Mouse (Mus musculus): ENCODE data around the gene Kifc5b.
A peak's percentile ranks its signal among the peaks of the same experiment; 100 is the strongest.
"Not testable (repeated sequence)": the region's sequence is repeated elsewhere in the genome, so short reads cannot be mapped to it uniquely, and the experiment has no call there.

Kifc5b gene

GRCm38 (mm10) chr17:26916711-26917482 is at the start of gene Kifc5b:
Kifc5b (plus strand) TSS chr17:26917091.
- DNase-seq, result peak; percentile 100

DNA sequence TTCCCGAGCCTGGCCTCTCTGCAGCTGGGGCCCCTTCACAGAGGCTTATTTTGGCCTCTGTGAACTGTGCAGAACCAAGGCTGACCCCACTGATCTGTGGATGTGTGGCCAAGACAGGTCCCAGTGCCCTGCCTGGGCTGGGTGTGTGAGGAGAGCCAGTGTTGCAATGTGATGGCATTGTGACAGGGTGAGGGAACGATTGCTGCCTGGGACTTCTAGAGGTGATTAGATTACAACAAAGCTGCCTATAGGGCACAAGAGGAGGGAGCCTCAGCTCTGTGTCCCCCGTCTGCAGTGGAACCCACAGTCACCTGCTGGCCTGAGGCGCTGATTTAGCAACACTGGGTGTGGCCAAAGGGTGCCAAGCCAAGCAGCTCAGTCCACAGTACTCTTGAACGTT is 48.1 kb upstream of the Kifc5b start:
- DNase-seq, result no peak

DNA sequence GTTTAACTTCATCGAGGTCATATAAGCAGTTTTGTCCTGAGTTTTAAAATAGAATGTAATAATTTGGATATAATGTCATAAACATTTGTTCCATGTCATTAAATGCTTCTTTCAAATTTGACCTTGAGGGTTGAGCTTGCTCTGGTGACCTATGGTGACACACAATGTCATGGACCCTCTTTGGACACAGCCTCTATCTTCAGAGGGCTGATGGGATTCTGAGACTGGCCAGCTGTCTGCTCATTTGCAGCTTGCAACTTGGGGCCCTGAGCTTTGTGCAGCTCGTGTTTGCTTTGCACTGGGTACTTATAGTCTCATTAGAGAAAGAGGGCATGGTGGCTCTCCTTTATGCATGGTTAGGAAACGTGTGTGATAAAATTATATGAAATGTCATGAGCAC is 44.0 kb upstream of the Kifc5b start:
- DNase-seq, result no peak

- DNase-seq, result no peak
These were observed 43.4 kb upstream of the Kifc5b start for GRCm38 (mm10) chr17:26873502-26873901.

DNA sequence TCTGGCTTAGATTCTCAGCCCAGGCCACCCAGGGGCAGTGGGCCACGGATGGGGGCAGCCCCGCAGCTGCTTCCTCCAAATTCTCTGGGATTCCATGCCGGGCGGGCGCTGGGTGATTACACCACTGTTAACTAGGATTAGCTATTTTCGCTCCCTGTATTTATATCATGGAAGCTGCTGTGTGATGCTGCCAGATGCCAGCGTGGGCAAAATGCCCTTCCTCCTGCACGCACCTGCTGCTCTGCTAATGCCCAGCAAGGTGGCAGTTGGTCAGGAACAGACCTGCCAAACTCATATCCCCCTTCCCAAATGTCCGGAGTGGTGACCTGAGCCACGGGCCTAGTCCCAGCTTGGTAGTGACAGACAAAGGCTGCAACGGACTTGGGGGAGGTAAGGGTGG is 42.3 kb upstream of the Kifc5b start:
- DNase-seq, result no peak

- DNase-seq, result no peak
These were observed 39.0 kb upstream of the Kifc5b start for GRCm38 (mm10) chr17:26877927-26878326.

DNA sequence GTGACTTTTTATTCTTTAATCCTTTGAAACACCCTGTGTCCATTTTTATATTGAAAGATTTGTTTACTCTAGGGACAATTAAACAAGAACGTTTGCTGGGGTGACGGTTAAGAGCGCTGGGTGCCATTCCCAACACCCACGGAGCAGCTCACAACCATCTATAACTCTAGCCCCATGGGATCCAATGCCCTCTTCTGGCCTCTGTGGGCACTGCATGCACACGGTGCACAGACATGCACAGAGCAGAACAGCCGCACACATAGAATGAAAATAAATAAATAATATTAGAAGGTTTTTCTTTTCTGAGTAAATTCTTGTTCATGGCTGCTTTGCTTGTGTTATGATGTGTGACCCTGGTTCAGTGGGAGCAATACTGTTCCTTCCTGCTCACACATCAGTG is 37.7 kb upstream of the Kifc5b start:
- DNase-seq, result no peak

- no peak for DNase-seq
These were observed 34.2 kb upstream of the Kifc5b start for GRCm38 (mm10) chr17:26882706-26883105.

GRCm38 (mm10) chr17:26883585-26883984 is 33.3 kb upstream of the Kifc5b start:
- DNase-seq, result no peak

DNA sequence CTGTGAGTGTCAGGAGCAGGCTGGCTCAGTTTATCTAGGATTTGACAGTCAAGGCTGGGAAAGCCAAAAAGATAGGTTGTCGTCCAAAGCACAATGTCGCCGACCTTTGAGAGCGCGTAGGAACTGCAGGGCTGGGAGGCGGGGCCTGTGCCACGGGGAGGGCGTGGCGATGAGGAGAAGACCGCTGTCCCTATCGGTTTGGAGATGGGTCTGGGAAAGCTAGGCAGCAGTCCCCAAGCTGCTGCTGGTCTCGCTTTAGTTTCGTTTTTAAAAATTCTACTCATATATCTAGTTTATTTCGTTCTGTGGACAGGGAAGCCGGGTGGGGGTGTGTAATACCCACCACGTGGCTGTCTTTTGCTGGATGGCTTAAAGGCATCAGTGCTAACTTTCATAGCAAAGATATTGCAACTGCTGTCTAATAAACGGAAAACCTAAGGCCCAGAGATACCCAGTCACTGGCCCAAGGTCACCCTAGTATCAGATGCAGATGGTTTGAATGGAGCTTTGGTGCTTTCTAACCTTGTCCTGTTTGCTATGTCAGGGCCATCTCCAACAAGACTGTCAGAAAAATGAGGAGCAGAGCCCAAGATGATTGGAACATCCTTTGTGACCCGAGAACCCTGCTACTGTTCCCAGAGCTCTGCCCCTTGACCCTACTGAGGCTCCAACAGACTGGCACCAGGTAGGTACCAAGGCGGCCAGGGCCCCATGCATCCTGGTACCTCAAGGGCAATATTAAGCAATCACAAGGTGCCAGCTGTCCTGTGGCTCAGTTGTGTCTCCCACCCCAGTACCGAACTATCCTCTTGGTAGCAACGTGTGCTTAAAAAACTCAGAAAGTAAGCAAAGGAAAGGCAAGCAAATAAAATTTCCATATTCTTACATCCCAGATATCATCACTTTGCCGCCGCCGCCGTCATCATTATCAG is 31.6 kb upstream of the Kifc5b start:
- DNase-seq, result peak; percentile 83

GRCm38 (mm10) chr17:26886047-26886749 is 30.7 kb upstream of the Kifc5b start:
- peak; percentile 90 for DNase-seq

- DNase-seq, result no peak
These were observed 29.0 kb upstream of the Kifc5b start for GRCm38 (mm10) chr17:26887926-26888325.

- peak; percentile 64 for DNase-seq
These were observed 24.1 kb upstream of the Kifc5b start for GRCm38 (mm10) chr17:26892635-26893375.

- peak; percentile 21 for DNase-seq
These were observed 23.4 kb upstream of the Kifc5b start for GRCm38 (mm10) chr17:26893492-26893891.

DNA sequence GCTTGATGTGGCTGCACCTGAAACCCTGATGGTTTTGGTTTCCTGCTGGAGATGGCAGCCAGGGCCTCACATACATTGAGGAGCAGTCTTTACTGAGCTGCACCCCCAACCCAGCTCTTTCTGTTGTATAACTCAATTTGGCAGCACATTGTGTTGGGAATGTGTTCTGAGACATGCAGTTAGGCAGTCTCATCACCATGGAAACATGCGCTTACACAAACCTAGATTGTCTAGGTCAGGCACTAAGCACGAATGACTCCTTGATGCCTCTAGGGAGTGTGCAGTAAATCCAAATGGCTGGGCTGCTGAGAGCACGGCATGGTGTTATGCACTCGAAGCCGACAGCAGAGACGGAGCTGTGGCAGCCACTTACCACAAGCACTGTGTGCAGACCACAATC is 22.5 kb upstream of the Kifc5b start:
- peak; percentile 27 for DNase-seq

- peak; percentile 90 for DNase-seq
These were observed 21.3 kb upstream of the Kifc5b start for GRCm38 (mm10) chr17:26895578-26895977.

DNA sequence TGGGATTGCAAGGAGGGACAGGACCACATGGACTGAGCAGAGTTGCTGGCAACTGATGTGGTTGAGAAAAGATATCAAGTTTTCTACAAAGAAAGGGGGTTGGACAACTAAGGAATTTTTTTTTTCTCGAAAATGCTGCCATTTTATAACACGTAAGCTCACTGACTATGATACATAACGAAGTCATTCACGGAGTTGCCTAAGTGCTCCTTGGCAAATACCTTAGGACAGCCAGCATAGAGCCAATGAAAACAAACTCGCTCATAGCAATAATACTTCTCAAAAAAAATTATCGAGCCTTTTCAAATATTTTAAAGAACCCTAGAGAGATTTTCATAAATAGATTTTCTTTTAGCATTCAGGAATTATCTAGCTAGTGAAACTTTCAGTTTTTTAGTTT is 16.0 kb upstream of the Kifc5b start:
- no peak for DNase-seq

- no peak for DNase-seq
These were observed 12.6 kb upstream of the Kifc5b start for GRCm38 (mm10) chr17:26904320-26904719.

GRCm38 (mm10) chr17:26907506-26907905 is 9.4 kb upstream of the Kifc5b start:
- not testable (repeated sequence) for DNase-seq

- DNase-seq, result no peak
These were observed 1.6 kb upstream of the Kifc5b start for GRCm38 (mm10) chr17:26915248-26915647.

GRCm38 (mm10) chr17:26917560-26917959 is 669 bp downstream of the Kifc5b start:
- DNase-seq, result not testable (repeated sequence)

- DNase-seq, result no peak
These were observed 1.5 kb downstream of the Kifc5b start for GRCm38 (mm10) chr17:26918343-26918742.
